Mouse (Mus musculus) limb, embryonic 14.5 days (tissue): ENCODE data around the gene Synpr. TPM values are rescaled to one million over a fixed set of nuclear protein-coding genes. Genes with fewer than 3 reads are reported as not detected.

Source experiments
- ATAC-seq: fragments of 200-750 bp; cut with Nextera tagmentation; 2 replicates; pipeline ENCODE4 v1.8.0; 2017; ENCODE audit warnings: low read depth, moderate number of reproducible peaks, moderate TSS enrichment; ENCODE audit not compliant: low FRiP score
- DNase-seq: peaks from one replicate; pipeline ENCODE4 v3.0.0-alpha.2; 2015; ENCODE audit warnings: low spot score
- H3K27ac ChIP-seq: fragments of 300-500 bp; sonication (generic); replicated peaks from 2 replicates; pipeline ENCODE4 v1.5.1; 2014; ENCODE audit warnings: low read depth, mild to moderate bottlenecking, low read length, moderate library complexity, mixed read lengths
- H3K27me3 ChIP-seq: fragments of 300-500 bp; sonication (generic); 2 replicates; pipeline ENCODE4 v1.6.1; 2014; ENCODE audit warnings: low read length, mixed read lengths; ENCODE audit not compliant: control insufficient read depth, insufficient read depth
- H3K36me3 ChIP-seq: fragments of 300-500 bp; sonication (generic); 2 replicates; pipeline ENCODE4 v1.6.1; 2014; ENCODE audit warnings: mild to moderate bottlenecking, low read length, moderate library complexity, mixed read lengths; ENCODE audit not compliant: control insufficient read depth, insufficient read depth
- H3K4me1 ChIP-seq: fragments of 300-500 bp; sonication (generic); 2 replicates; pipeline ENCODE4 v1.6.1; 2014; ENCODE audit warnings: antibody characterized with exemption, low read length, mixed read lengths; ENCODE audit not compliant: control insufficient read depth, insufficient read depth
- H3K4me2 ChIP-seq: fragments of 300-500 bp; sonication (generic); replicated peaks from 2 replicates; pipeline ENCODE4 v1.6.1; 2014; ENCODE audit warnings: low read depth, mild to moderate bottlenecking, low read length, moderate library complexity; ENCODE audit not compliant: severe bottlenecking
- H3K4me3 ChIP-seq: fragments of 300-500 bp; sonication (generic); replicated peaks from 2 replicates; pipeline ENCODE4 v1.5.1; 2014; ENCODE audit warnings: low read length
- H3K9ac ChIP-seq: fragments of 300-500 bp; sonication (generic); 2 replicates; pipeline ENCODE4 v1.6.1; 2014; ENCODE audit warnings: mild to moderate bottlenecking, low read depth, low read length, moderate library complexity; ENCODE audit not compliant: severe bottlenecking
- H3K9me3 ChIP-seq: fragments of 300-500 bp; sonication (generic); 2 replicates; pipeline ENCODE4 v1.6.1; 2016; ENCODE audit warnings: low read length; ENCODE audit not compliant: control insufficient read depth
- POLR2A ChIP-seq: fragments of 200-500 bp; IDR thresholded peaks from 2 replicates; pipeline ENCODE4 v1.8.0; 2012; ENCODE audit warnings: inconsistent platforms, mild to moderate bottlenecking, moderate library complexity, borderline replicate concordance; ENCODE audit not compliant: insufficient read depth, insufficient read length; ENCODE audit errors: extremely low read depth
- WGBS: fragments of 180-500 bp; shearing (Covaris S2); extraction: QIAGEN DNeasy Blood & Tissue Kit; methylation state at CpG from one replicate; pipeline ENCODE4 v1.1.7; 2014; 5-methylcytosine and 5-hydroxymethylcytosine counted together
- polyA plus RNA-seq, 2 experiments: library from polyadenylated mRNA; depleted of rRNA in 1 of 2; stranded (reverse) in 1 of 2; unstranded in 1 of 2; fragments of >200 nt; fragmentation: Nextera tagmentation in 1 of 2; extraction: Ambion mirVana in 1 of 2; gene quantifications; 2 replicates each; pipeline versions ENCODE4 v1.2.1 to v1.2.3; 2012 to 2014

Synpr gene
- polyA plus RNA-seq, 2 experiments = 3.5 to 4.4 TPM

DNA sequence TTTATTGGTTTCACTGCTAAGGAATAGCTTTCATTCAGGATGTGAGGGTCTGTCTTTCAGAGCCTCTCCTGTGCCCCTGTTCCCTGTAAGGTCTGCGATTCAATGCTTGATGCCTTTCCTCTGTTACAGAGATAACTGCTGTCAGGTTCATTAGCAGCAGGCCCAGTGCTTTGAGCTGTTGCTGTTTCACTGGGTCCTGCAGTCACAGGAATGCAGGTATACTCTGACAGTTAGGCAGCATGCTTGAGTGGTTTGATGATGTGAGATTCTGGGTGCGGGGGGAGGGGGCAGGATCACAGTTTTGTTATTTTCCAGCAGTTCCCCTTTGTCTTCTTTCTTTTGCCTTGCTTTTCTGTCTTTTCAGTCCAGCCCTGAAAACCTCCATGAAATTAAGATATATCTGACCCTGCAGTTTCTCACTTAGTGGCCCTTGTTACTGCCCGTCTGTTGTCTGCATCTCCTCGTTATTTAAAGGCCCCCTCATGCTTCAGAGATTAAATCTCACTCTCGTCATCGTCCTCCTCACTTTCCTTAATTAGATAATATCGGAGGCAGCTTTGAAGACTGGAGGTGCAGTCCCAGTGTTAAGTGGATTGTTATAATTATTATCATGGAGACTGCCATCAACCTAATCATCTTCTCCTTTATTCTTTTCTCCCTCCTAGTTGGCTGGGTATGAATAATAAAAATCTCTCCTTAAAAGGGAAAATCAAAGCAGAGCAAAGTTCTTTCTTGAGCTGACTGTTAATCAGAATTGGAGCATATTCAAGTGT lies 234.8 kb downstream of the Synpr start:
- no peaks in the 10 kb centered on the region for H3K27me3 ChIP-seq
- H3K9ac ChIP-seq = no peak overlapping the region
- no peaks in the 10 kb centered on the region for H3K4me1 ChIP-seq
- H3K4me3 ChIP-seq = no peak overlapping the region
- no peak for ATAC-seq
- no peak overlapping the region for H3K4me2 ChIP-seq
- no peak for DNase-seq
- no peaks in the 10 kb centered on the region for H3K9me3 ChIP-seq
- no peak for TF ChIP-seq POLR2A
- H3K36me3 ChIP-seq = no peaks in the 10 kb centered on the region
- 35% methylated on average over 7 of the region's 7 CpGs for WGBS
- no peak overlapping the region for H3K27ac ChIP-seq

DNA sequence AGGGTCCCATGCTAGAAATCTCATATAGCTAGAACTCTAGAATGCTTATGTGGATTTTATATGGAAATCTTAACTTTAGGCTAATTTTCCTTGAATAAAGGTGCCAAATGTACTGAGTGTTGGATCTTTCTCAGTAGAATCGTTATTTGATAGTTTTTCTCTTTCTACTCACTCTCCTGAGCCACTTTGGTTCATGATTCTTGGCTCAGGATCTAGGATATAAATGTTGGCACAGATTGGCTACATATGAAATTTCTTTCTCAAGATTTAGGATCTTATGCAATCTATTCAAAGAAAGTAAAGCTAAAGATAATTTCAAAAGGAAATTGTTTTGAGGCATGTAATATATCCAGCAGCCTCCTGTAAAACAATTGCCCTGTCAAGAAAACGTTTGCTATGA lies 263.2 kb downstream of the Synpr start:
- no peak overlapping the region for H3K4me2 ChIP-seq
- no peak for DNase-seq
- H3K27ac ChIP-seq = no peak overlapping the region
- no peaks in the 10 kb centered on the region for H3K36me3 ChIP-seq
- H3K27me3 ChIP-seq = no peaks in the 10 kb centered on the region
- no peak overlapping the region for H3K9ac ChIP-seq
- WGBS = 52% methylated on average over 2 of the region's 2 CpGs
- no peak overlapping the region for H3K4me3 ChIP-seq
- ATAC-seq = no peak
- TF ChIP-seq POLR2A = no peak
- no peaks in the 10 kb centered on the region for H3K4me1 ChIP-seq
- H3K9me3 ChIP-seq = no peaks in the 10 kb centered on the region

DNA sequence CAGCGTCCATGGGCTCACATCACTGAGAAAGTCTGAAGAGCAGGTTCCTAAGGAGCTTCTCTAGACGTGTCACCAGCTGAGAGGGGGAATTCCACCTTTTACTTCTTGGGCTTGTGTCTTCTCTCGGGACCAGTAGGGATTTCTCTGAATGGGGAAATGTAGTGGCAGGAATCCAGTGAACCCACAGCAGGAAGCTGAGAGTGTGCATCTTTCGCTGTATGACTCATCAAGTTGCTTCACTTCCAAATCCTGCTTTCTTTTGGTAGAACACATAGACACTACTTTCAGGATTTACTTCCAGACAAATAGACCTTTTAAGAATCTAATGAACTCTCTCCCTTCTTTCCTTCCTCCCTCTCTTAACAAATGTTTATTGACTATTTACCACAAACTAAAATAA lies 266.6 kb downstream of the Synpr start:
- H3K9me3 ChIP-seq = no peaks in the 10 kb centered on the region
- no peak overlapping the region for H3K4me2 ChIP-seq
- H3K36me3 ChIP-seq = no peaks in the 10 kb centered on the region
- DNase-seq (no peak), ATAC-seq (no peak)
- WGBS = 78% methylated on average over 4 of the region's 4 CpGs
- no peak overlapping the region for H3K27ac ChIP-seq
- H3K27me3 ChIP-seq = no peaks in the 10 kb centered on the region
- no peak overlapping the region for H3K4me3 ChIP-seq
- H3K9ac ChIP-seq = no peak overlapping the region
- no peak for TF ChIP-seq POLR2A
- H3K4me1 ChIP-seq = no peaks in the 10 kb centered on the region

DNA sequence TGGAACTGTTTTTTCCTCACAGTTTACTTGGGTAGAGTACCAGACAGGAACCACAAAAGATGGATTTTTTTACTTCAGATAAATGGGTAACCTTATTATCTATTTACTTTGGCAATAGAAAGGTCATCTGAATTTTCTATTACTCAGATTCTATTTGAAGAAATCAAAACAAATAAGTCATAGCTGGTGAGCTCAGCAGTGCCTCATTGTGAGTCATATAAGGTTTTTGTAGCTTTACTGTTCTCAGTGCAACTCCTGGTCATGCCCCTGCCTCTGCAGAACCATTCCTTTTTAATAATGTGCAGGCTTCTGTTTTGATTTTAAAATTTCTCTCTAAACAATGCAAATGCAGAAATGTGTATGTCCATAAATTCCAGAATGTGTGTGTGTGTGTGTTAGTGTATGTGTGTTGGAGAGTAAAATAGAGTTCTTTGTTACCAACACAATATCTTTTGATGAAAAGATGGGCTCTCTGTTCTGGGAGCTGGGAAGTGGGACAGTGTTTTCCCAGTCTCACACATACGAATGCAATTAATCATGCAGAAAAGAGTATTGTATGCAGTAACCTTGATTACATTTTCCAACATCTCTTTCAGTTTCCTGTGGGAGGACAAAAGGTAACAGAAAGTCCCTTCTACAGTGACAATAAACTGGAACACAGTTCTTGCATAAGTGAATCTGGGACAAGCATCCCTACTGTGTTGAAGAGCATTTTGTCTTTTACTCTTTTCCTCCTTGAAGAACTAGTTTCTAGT lies 269.2 kb downstream of the Synpr start:
- no peak for DNase-seq
- WGBS = 65% methylated on average over 1 of the region's 1 CpGs
- no peak for TF ChIP-seq POLR2A

GRCm38 (mm10) chr14:13554631-13555030 lies 270.1 kb downstream of the Synpr start:
- H3K4me1 ChIP-seq = no peaks in the 10 kb centered on the region
- DNase-seq = no peak
- no peaks in the 10 kb centered on the region for H3K9me3 ChIP-seq
- no peaks in the 10 kb centered on the region for H3K36me3 ChIP-seq
- no peak overlapping the region for H3K9ac ChIP-seq
- no peaks in the 10 kb centered on the region for H3K27me3 ChIP-seq
- no peak for ATAC-seq
- no peak overlapping the region for H3K4me3 ChIP-seq
- TF ChIP-seq POLR2A = no peak
- no peak overlapping the region for H3K4me2 ChIP-seq
- H3K27ac ChIP-seq = no peak overlapping the region
- WGBS = 88% methylated on average over 4 of the region's 4 CpGs

More for the DNA sequence above, 269.2 kb downstream of the Synpr start:
- Histone ChIP-seq H3K9ac (no peak overlapping the region), H3K4me2 (no peak overlapping the region), H3K4me1 (no peaks in the 10 kb centered on the region), H3K36me3 (no peaks in the 10 kb centered on the region), H3K4me3 (no peak overlapping the region), H3K9me3 (no peaks in the 10 kb centered on the region), H3K27ac (no peak overlapping the region), H3K27me3 (no peaks in the 10 kb centered on the region)
- ATAC-seq = no peak
